Mouse (Mus musculus) thymus, postnatal 25 days (tissue): ENCODE measurements at regions not wholly inside any gene's neighbourhood (a gene's known extent, or its start where the extent isn't known, plus 50 kb on each side); places are given as distances from the start of the nearest gene placed in this dataset.
A peak's percentile ranks its signal among the peaks of the same experiment; 100 is the strongest.

ENCODE experiments used
- DNase-seq: peaks from one replicate; pipeline ENCODE4 v3.0.0; 2022

- DNase-seq = no peak
Measured at GRCm38 (mm10) chr13:110911866-110912265, 342.9 kb upstream of the Actbl2 start.

GRCm38 (mm10) chr13:110913177-110913576 is 341.6 kb upstream of the Actbl2 start:
- DNase-seq = no peak

GRCm38 (mm10) chr13:110913687-110914086 is 341.1 kb upstream of the Actbl2 start:
- DNase-seq = no peak

- DNase-seq = no peak
Measured at GRCm38 (mm10) chr13:110915161-110915560, 339.7 kb upstream of the Actbl2 start.

- no peak for DNase-seq
Measured at GRCm38 (mm10) chr13:110923936-110924335, 330.9 kb upstream of the Actbl2 start.

GRCm38 (mm10) chr13:110924897-110925296 is 329.9 kb upstream of the Actbl2 start:
- no peak for DNase-seq

GRCm38 (mm10) chr13:110928143-110928542 is 326.7 kb upstream of the Actbl2 start:
- no peak for DNase-seq

- DNase-seq = no peak
Measured at GRCm38 (mm10) chr13:110928894-110929293, 325.9 kb upstream of the Actbl2 start.

- no peak for DNase-seq
Measured at GRCm38 (mm10) chr13:110929579-110929978, 325.2 kb upstream of the Actbl2 start.

GRCm38 (mm10) chr13:110941587-110941986 is 313.2 kb upstream of the Actbl2 start:
- DNase-seq = no peak

GRCm38 (mm10) chr13:110942986-110943644 is 311.7 kb upstream of the Actbl2 start:
- no peak for DNase-seq

- DNase-seq = no peak
Measured at GRCm38 (mm10) chr13:110944061-110944460, 310.8 kb upstream of the Actbl2 start.

- DNase-seq = no peak
Measured at GRCm38 (mm10) chr13:110944683-110945082, 310.1 kb upstream of the Actbl2 start.

GRCm38 (mm10) chr13:110960212-110960611 is 294.6 kb upstream of the Actbl2 start:
- DNase-seq = no peak

GRCm38 (mm10) chr13:110967109-110967508 is 287.7 kb upstream of the Actbl2 start:
- DNase-seq = no peak

- DNase-seq = peak; percentile 16
Measured at GRCm38 (mm10) chr13:110967626-110968506, 286.9 kb upstream of the Actbl2 start.

GRCm38 (mm10) chr13:110968507-110968905 is 286.3 kb upstream of the Actbl2 start:
- no peak for DNase-seq

- no peak for DNase-seq
Measured at GRCm38 (mm10) chr13:110977379-110977778, 277.4 kb upstream of the Actbl2 start.

- no peak for DNase-seq
Measured at GRCm38 (mm10) chr13:110978022-110978421, 276.8 kb upstream of the Actbl2 start.

GRCm38 (mm10) chr13:110990677-110991076 is 264.1 kb upstream of the Actbl2 start:
- DNase-seq = no peak

GRCm38 (mm10) chr13:110991121-110991520 is 263.7 kb upstream of the Actbl2 start:
- DNase-seq = no peak

GRCm38 (mm10) chr13:110994596-110994995 is 260.2 kb upstream of the Actbl2 start:
- no peak for DNase-seq

GRCm38 (mm10) chr13:111002670-111003069 is 252.1 kb upstream of the Actbl2 start:
- no peak for DNase-seq

GRCm38 (mm10) chr13:111014142-111014541 is 240.7 kb upstream of the Actbl2 start:
- no peak for DNase-seq
